Mouse (Mus musculus) olfactory bulb, adult 2 months (tissue): ENCODE measurements at regions not wholly inside any gene's neighbourhood (a gene's known extent, or its start where the extent isn't known, plus 50 kb on each side); places are given as distances from the start of the nearest gene placed in this dataset.

Experiments used
- CTCF ChIP-seq: fragments of 200-500 bp; IDR thresholded peaks from 2 replicates; pipeline ENCODE4 v1.5.1; 2012; ENCODE audit warnings: low read depth, mild to moderate bottlenecking, low read length, moderate library complexity; ENCODE audit not compliant: insufficient read depth
- POLR2A ChIP-seq: fragments of 200-500 bp; IDR thresholded peaks from 2 replicates; pipeline ENCODE4 v1.6.1; 2012; ENCODE audit warnings: mild to moderate bottlenecking, low read depth, low read length, moderate library complexity; ENCODE audit not compliant: insufficient read depth

DNA sequence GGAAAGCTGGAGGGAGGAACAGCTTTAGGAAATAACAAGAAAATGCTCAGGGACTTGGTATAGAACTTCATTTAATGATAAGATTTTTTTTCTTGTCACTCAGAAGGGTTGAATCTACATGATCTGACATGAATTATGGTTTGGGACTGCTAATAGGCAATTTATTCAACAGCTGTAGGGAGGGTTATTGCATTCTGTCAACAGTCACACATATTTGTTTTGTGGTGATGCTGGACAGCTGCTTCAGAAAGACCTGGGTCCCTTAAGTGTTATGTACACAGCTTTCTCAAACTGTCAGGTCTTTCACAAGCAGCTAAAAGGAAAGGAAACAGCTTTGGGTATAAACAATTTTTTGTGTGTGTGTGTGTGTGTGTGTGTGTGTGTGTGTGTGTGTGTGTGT, 101.0 kb upstream of the Mtpn start:
- no peak for TF ChIP-seq CTCF
- no peak for TF ChIP-seq POLR2A
